Mouse (Mus musculus) thymus, adult 2 months (tissue): ENCODE results near the gene Recql5. TPM values are rescaled to one million over a fixed set of nuclear protein-coding genes. Genes with fewer than 3 reads are reported as not detected.

ENCODE experiments used
- DNase-seq: peaks from one replicate; pipeline ENCODE4 v3.0.0; 2021
- H3K27ac ChIP-seq: fragments of 200-500 bp; 2 replicates; pipeline ENCODE4 v1.5.1; 2012; ENCODE audit warnings: low read length, control low read depth; ENCODE audit not compliant: control insufficient read depth, insufficient read depth
- H3K27me3 ChIP-seq: fragments of 200-500 bp; 2 replicates; pipeline ENCODE4 v1.6.1; 2012; ENCODE audit warnings: mild to moderate bottlenecking, low read length, moderate library complexity, mixed read lengths; ENCODE audit not compliant: control insufficient read depth, insufficient read depth
- H3K36me3 ChIP-seq: fragments of 200-500 bp; 2 replicates; pipeline ENCODE4 v1.6.1; 2012; ENCODE audit warnings: mild to moderate bottlenecking, low read length, moderate library complexity; ENCODE audit not compliant: control insufficient read depth, insufficient read depth
- H3K4me1 ChIP-seq: fragments of 200-500 bp; replicated peaks from 2 replicates; pipeline ENCODE4 v1.6.1; 2012; ENCODE audit warnings: low read length; ENCODE audit not compliant: control insufficient read depth, insufficient read depth
- H3K4me3 ChIP-seq: fragments of 200-500 bp; 2 replicates; pipeline ENCODE4 v1.5.1; 2012; ENCODE audit warnings: mild to moderate bottlenecking, low read length, control low read depth, moderate library complexity; ENCODE audit not compliant: control insufficient read depth, insufficient read depth
- CTCF ChIP-seq: fragments of 200-500 bp; IDR thresholded peaks from 2 replicates; pipeline ENCODE4 v1.5.1; 2012; ENCODE audit warnings: mild to moderate bottlenecking, control low read depth, low read length, moderate library complexity, borderline replicate concordance; ENCODE audit not compliant: control insufficient read depth, poor library complexity, insufficient read depth; ENCODE audit errors: extremely low read depth
- POLR2A ChIP-seq: fragments of 200-500 bp; IDR thresholded peaks from 2 replicates; pipeline ENCODE4 v1.6.1; 2012; ENCODE audit warnings: mild to moderate bottlenecking, low read length, control low read depth, moderate library complexity; ENCODE audit not compliant: control insufficient read depth, poor library complexity, insufficient read depth; ENCODE audit errors: extremely low read depth
- WGBS: fragments of 180-500 bp; shearing (Covaris S2); methylation state at CpG from one replicate; pipeline ENCODE4 v1.1.7; 2018; 5-methylcytosine and 5-hydroxymethylcytosine counted together
- polyA plus RNA-seq: library from polyadenylated mRNA; depleted of rRNA; stranded (reverse); fragments of >200 nt; gene quantifications from 2 replicates; pipeline ENCODE4 v1.2.3, GENCODE M21; 2012

The Recql5 gene
- polyA plus RNA-seq, 1 experiment = 32.4 TPM

- no peak for DNase-seq
- no peak overlapping the region for H3K4me3 ChIP-seq
- no peak for TF ChIP-seq POLR2A
- TF ChIP-seq CTCF = no peak
Measured at GRCm38 (mm10) chr11:115921986-115922385, 11.3 kb downstream of the Recql5 start.

GRCm38 (mm10) chr11:115920110-115920818 is 13.0 kb downstream of the Recql5 start:
- TF ChIP-seq CTCF (no peak), POLR2A (no peak)
- Histone ChIP-seq H3K36me3 (0 out of 2 replicates have a peak, but pooled peaks cover 4% of the 10 kb centered on the region), H3K4me3 (no peak overlapping the region), H3K27ac (no peak overlapping the region), H3K4me1 (no peaks in the 10 kb centered on the region), H3K27me3 (no peaks in the 10 kb centered on the region)
- DNase-seq = peak; percentile 66
- 44% methylated on average over 6 of the region's 6 CpGs for WGBS

More at GRCm38 (mm10) chr11:115921986-115922385, 11.3 kb downstream of the Recql5 start:
- H3K4me1 ChIP-seq = no peaks in the 10 kb centered on the region
- no peak overlapping the region for H3K27ac ChIP-seq
- WGBS = 100% methylated on average over 1 of the region's 1 CpGs
- H3K27me3 ChIP-seq = no peaks in the 10 kb centered on the region
- H3K36me3 ChIP-seq = 0 out of 2 replicates have a peak, but pooled peaks cover 4% of the 10 kb centered on the region

- no peaks in the 10 kb centered on the region for H3K27me3 ChIP-seq
- peaks cover 7% of the 10 kb centered on the region for H3K4me1 ChIP-seq
- no peak for DNase-seq
- TF ChIP-seq POLR2A (no peak), CTCF (no peak)
- H3K4me3 ChIP-seq = no peak overlapping the region
- H3K36me3 ChIP-seq = 0 out of 2 replicates have a peak, but pooled peaks cover 4% of the 10 kb centered on the region
- H3K27ac ChIP-seq = no peak overlapping the region
- WGBS = 97% methylated on average over 5 of the region's 5 CpGs
Measured at GRCm38 (mm10) chr11:115919073-115919472, 14.2 kb downstream of the Recql5 start.

- WGBS = 79% methylated on average over 5 of the region's 5 CpGs
- no peak for DNase-seq
- H3K27me3 ChIP-seq = no peaks in the 10 kb centered on the region
- no peak for TF ChIP-seq POLR2A
- no peak for TF ChIP-seq CTCF
- H3K4me1 ChIP-seq = peaks cover 10% of the 10 kb centered on the region
- 0 out of 2 replicates have a peak, but pooled peaks cover 4% of the 10 kb centered on the region for H3K36me3 ChIP-seq
- H3K4me3 ChIP-seq = no peak overlapping the region
- no peak overlapping the region for H3K27ac ChIP-seq
Measured at GRCm38 (mm10) chr11:115918637-115919036, 14.6 kb downstream of the Recql5 start.

GRCm38 (mm10) chr11:115916579-115916978 is 16.7 kb downstream of the Recql5 start:
- no peak for DNase-seq
- TF ChIP-seq POLR2A (no peak), CTCF (no peak)
- 96% methylated on average over 4 of the region's 4 CpGs for WGBS

GRCm38 (mm10) chr11:115911632-115912376 is 21.5 kb downstream of the Recql5 start, which contains the start of gene Smim6:
Gene Smim6, plus strand, starts transcription at chr11:115912017.
- Histone ChIP-seq H3K27ac (peak within 1 kb of the TSS; percentile 79), H3K4me3 (no peak within 1 kb of the TSS), H3K4me1 (peaks cover 34% of the 10 kb centered on the region), H3K27me3 (no peaks in the 10 kb centered on the region), H3K36me3 (no peaks in the 10 kb centered on the region)
- WGBS = 8% methylated on average over 11 of the region's 11 CpGs
- TF ChIP-seq POLR2A (0 out of 2 replicates have a peak, but pooled peaks have one; percentile 25), CTCF (no peak)
- DNase-seq = no peak

More at GRCm38 (mm10) chr11:115916579-115916978, 16.7 kb downstream of the Recql5 start:
- Histone ChIP-seq H3K27ac (no peak overlapping the region), H3K4me3 (no peak overlapping the region), H3K4me1 (peaks cover 25% of the 10 kb centered on the region), H3K36me3 (no peaks in the 10 kb centered on the region), H3K27me3 (no peaks in the 10 kb centered on the region)

- Histone ChIP-seq H3K4me3 (no peak overlapping the region), H3K27ac (peak overlapping the region; percentile 79), H3K4me1 (peaks cover 37% of the 10 kb centered on the region), H3K27me3 (no peaks in the 10 kb centered on the region), H3K36me3 (no peaks in the 10 kb centered on the region)
- DNase-seq = peak; percentile 49
- 6% methylated on average over 5 of the region's 5 CpGs for WGBS
- TF ChIP-seq CTCF (no peak), POLR2A (no peak)
Measured at GRCm38 (mm10) chr11:115911134-115911561, 22.1 kb downstream of the Recql5 start.
